Mouse (Mus musculus) heart, embryonic 15.5 days (tissue): ENCODE data around the gene Hsh2d. TPM values are rescaled to one million over a fixed set of nuclear protein-coding genes. Genes with fewer than 3 reads are reported as not detected.

Experiments
- ATAC-seq: fragments of 200-750 bp; cut with Nextera tagmentation; replicated peaks from 2 replicates; pipeline ENCODE4 v1.8.0; 2017; ENCODE audit warnings: low read depth, moderate TSS enrichment; ENCODE audit not compliant: insufficient number of reproducible peaks, insufficient read depth, low FRiP score
- H3K27ac ChIP-seq: fragments of 300-500 bp; sonication (generic); 2 replicates; pipeline ENCODE4 v1.5.1; 2015; ENCODE audit warnings: mild to moderate bottlenecking, inconsistent platforms
- H3K27me3 ChIP-seq: fragments of 300-500 bp; sonication (generic); 2 replicates; pipeline ENCODE4 v1.6.1; 2015; ENCODE audit warnings: inconsistent platforms
- H3K36me3 ChIP-seq: fragments of 300-500 bp; sonication (generic); 2 replicates; pipeline ENCODE4 v1.6.1; 2015; ENCODE audit warnings: mild to moderate bottlenecking, inconsistent platforms
- H3K4me1 ChIP-seq: fragments of 300-500 bp; sonication (generic); replicated peaks from 2 replicates; pipeline ENCODE4 v1.6.1; 2015; ENCODE audit warnings: inconsistent platforms
- H3K4me2 ChIP-seq: fragments of 300-500 bp; sonication (generic); 2 replicates; pipeline ENCODE4 v1.6.1; 2015; ENCODE audit warnings: inconsistent platforms, mild to moderate bottlenecking, moderate library complexity
- H3K4me3 ChIP-seq: fragments of 300-500 bp; sonication (generic); 2 replicates; pipeline ENCODE4 v1.5.1; 2015; ENCODE audit warnings: mild to moderate bottlenecking, inconsistent platforms
- H3K9ac ChIP-seq: fragments of 300-500 bp; sonication (generic); 2 replicates; pipeline ENCODE4 v1.6.1; 2015; ENCODE audit warnings: mild to moderate bottlenecking, inconsistent platforms
- H3K9me3 ChIP-seq: fragments of 300-500 bp; sonication (generic); replicated peaks from 2 replicates; pipeline ENCODE4 v1.6.1; 2016; ENCODE audit warnings: inconsistent platforms
- WGBS: fragments of 180-500 bp; shearing (Covaris S2); methylation state at CpG from one replicate; pipeline ENCODE4 v1.1.7; 2015; ENCODE audit warnings: mixed read lengths; 5-methylcytosine and 5-hydroxymethylcytosine counted together
- polyA plus RNA-seq: library from polyadenylated mRNA; unstranded; fragments of >200 nt; fragmentation: Nextera tagmentation; extraction: Ambion mirVana; gene quantifications from 2 replicates; pipeline ENCODE4 v1.2.1, GENCODE M21; 2015

Hsh2d gene
- 0.20 and 0.27 TPM in 2 replicates for polyA plus RNA-seq

- Histone ChIP-seq H3K9ac (no peak within 1 kb of the TSS), H3K9me3 (no peaks in the 10 kb centered on the region), H3K4me3 (no peak within 1 kb of the TSS), H3K27me3 (no peaks in the 10 kb centered on the region), H3K36me3 (no peaks in the 10 kb centered on the region), H3K4me2 (no peak within 1 kb of the TSS), H3K4me1 (no peaks in the 10 kb centered on the region), H3K27ac (no peak within 1 kb of the TSS)
- no peak for ATAC-seq
- 55% methylated on average over 12 of the region's 12 CpGs for WGBS
Measured at GRCm38 (mm10) chr8:72189417-72190214, at the start of gene Hsh2d. Hsh2d (plus strand) TSS chr8:72189638.

DNA sequence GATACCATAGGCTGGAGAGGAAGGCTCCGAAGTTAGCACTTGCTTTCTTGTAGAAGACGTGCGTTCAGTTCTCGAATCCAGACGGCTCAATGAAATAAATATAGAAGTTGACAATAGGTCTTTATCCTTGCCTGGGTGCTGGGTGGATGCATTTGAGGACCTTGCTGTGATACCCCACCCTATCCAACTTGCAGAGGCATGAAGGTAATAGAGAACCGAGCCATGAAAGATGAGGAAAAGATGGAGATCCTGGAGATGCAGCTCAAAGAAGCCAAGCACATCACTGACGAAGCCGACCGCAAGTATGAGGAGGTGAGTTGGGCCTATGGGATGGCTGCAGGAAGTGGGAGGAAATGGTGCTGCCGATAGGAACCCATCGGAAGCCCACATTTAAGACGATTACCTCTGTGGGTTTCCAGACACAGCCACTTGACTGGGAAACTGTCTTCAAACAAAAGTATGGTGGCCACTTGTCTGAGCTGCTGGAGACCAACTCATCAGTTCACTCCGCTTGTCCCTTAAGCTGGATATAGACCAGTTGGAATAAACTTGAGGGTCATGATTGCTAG, 46.1 kb upstream of the Hsh2d start:
- H3K9me3 ChIP-seq = no peaks in the 10 kb centered on the region
- no peaks in the 10 kb centered on the region for H3K27me3 ChIP-seq
- H3K9ac ChIP-seq = no peak overlapping the region
- no peak overlapping the region for H3K4me3 ChIP-seq
- WGBS = 85% methylated on average over 13 of the region's 13 CpGs
- no peak for ATAC-seq
- no peak overlapping the region for H3K4me2 ChIP-seq
- peaks cover 32% of the 10 kb centered on the region for H3K4me1 ChIP-seq
- H3K36me3 ChIP-seq = peaks cover 94% of the 10 kb centered on the region
- H3K27ac ChIP-seq = no peak overlapping the region

GRCm38 (mm10) chr8:72144345-72144975, 45.0 kb upstream of the Hsh2d start:
- Histone ChIP-seq H3K27me3 (no peaks in the 10 kb centered on the region), H3K27ac (no peak overlapping the region), H3K4me3 (no peak overlapping the region), H3K9ac (no peak overlapping the region), H3K9me3 (no peaks in the 10 kb centered on the region), H3K4me2 (no peak overlapping the region), H3K36me3 (peaks cover 92% of the 10 kb centered on the region), H3K4me1 (peaks cover 30% of the 10 kb centered on the region)
- 78% methylated on average over 5 of the region's 5 CpGs for WGBS
- no peak for ATAC-seq

DNA sequence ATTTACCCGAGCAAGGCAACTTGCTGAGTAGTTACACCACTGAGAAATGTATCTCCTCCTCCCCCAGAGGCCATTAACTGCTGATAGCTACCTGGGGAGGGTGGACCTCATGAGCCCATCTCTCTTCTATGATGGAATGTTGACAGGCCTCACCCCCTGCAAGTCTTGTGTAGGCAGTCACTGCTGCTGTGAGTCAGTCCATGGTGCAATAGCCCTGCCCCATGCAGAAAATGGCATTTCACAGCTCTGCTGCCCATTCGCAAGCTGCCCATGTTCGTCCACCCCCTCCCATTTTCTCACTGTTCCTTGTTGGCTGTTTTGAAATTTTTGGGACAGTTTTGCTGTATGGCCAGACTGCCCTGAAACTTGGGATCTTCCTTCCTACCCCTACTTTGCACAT, 43.9 kb upstream of the Hsh2d start:
- peaks cover 92% of the 10 kb centered on the region for H3K36me3 ChIP-seq
- ATAC-seq = no peak
- no peak overlapping the region for H3K9ac ChIP-seq
- H3K27me3 ChIP-seq = no peaks in the 10 kb centered on the region
- WGBS = 83% methylated on average over 3 of the region's 3 CpGs
- H3K4me1 ChIP-seq = peaks cover 30% of the 10 kb centered on the region
- no peaks in the 10 kb centered on the region for H3K9me3 ChIP-seq
- H3K4me3 ChIP-seq = no peak overlapping the region
- 0 out of 2 replicates have a peak overlapping the region, but pooled peaks have one; percentile 16 for H3K27ac ChIP-seq
- H3K4me2 ChIP-seq = no peak overlapping the region

GRCm38 (mm10) chr8:72146056-72146455, 43.4 kb upstream of the Hsh2d start:
- H3K4me2 ChIP-seq = no peak overlapping the region
- ATAC-seq = no peak
- H3K4me1 ChIP-seq = peaks cover 30% of the 10 kb centered on the region
- WGBS = 55% methylated on average over 1 of the region's 1 CpGs
- no peak overlapping the region for H3K4me3 ChIP-seq
- H3K36me3 ChIP-seq = peaks cover 93% of the 10 kb centered on the region
- H3K9me3 ChIP-seq = no peaks in the 10 kb centered on the region
- H3K27me3 ChIP-seq = no peaks in the 10 kb centered on the region
- no peak overlapping the region for H3K9ac ChIP-seq
- 0 out of 2 replicates have a peak overlapping the region, but pooled peaks have one; percentile 16 for H3K27ac ChIP-seq

DNA sequence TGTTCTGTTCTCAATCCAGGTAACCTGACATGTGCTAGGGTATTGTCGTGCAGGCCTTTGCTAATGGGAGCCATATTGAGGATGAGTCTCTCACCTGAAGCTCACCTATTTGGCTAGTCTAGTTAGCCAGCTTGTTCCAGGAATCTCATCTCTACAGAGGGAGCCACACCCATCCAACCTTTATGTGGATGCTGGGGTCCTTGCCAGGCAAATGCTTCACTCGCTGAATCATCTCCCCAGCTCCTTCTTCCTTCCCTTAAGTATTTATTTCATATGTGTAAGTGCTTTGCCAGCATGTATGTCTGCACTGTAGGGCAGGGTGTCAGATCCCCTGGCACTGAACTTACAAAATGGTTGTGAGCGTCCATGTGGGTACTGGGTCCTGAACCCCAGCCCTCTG, 42.9 kb upstream of the Hsh2d start:
- Histone ChIP-seq H3K36me3 (peaks cover 93% of the 10 kb centered on the region), H3K4me1 (peaks cover 30% of the 10 kb centered on the region), H3K27me3 (no peaks in the 10 kb centered on the region), H3K4me2 (no peak overlapping the region), H3K9ac (no peak overlapping the region), H3K27ac (peak overlapping the region; percentile 16), H3K9me3 (no peaks in the 10 kb centered on the region), H3K4me3 (no peak overlapping the region)
- WGBS = 76% methylated on average over 3 of the region's 3 CpGs
- ATAC-seq = no peak

DNA sequence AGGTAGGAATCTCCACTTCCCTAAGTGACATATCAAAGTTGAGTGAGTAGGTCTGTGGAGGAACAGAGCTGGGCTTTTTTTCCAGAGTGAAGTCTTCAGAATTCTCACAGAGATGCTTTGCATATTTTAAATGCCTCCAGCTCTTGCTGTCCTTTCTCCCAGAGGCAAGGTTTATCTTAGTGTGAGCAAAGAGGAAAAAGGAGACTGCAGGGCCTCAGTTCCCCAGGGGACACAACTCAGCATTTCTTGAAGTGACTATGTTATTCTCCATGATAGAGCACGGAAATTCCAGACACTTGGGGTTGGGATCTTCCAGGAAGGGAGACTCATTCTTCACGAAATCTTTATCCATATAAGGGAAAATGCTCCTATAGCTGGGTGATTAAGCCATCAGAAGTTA, 42.2 kb upstream of the Hsh2d start:
- H3K9ac ChIP-seq = no peak overlapping the region
- ATAC-seq = 0 out of 2 replicates have a peak, but pooled peaks have one; percentile 19

GRCm38 (mm10) chr8:72149056-72149455, 40.4 kb upstream of the Hsh2d start:
- Histone ChIP-seq H3K4me2 (no peak overlapping the region), H3K9me3 (no peaks in the 10 kb centered on the region), H3K27me3 (no peaks in the 10 kb centered on the region), H3K36me3 (peaks cover 88% of the 10 kb centered on the region), H3K4me3 (no peak overlapping the region), H3K9ac (no peak overlapping the region), H3K27ac (no peak overlapping the region), H3K4me1 (peaks cover 26% of the 10 kb centered on the region)
- ATAC-seq = no peak
- WGBS = 88% methylated on average over 1 of the region's 1 CpGs

More for the DNA sequence above, 42.2 kb upstream of the Hsh2d start:
- H3K27ac ChIP-seq = peak overlapping the region; percentile 16
- WGBS = 47% methylated on average over 2 of the region's 2 CpGs
- no peaks in the 10 kb centered on the region for H3K9me3 ChIP-seq
- H3K36me3 ChIP-seq = peaks cover 93% of the 10 kb centered on the region
- no peak overlapping the region for H3K4me2 ChIP-seq
- H3K4me1 ChIP-seq = peaks cover 30% of the 10 kb centered on the region
- H3K4me3 ChIP-seq = no peak overlapping the region
- no peaks in the 10 kb centered on the region for H3K27me3 ChIP-seq

- H3K4me3 ChIP-seq = no peak overlapping the region
- H3K36me3 ChIP-seq = peaks cover 67% of the 10 kb centered on the region
- 74% methylated on average over 3 of the region's 3 CpGs for WGBS
Measured at GRCm38 (mm10) chr8:72151418-72152078, 37.9 kb upstream of the Hsh2d start.

GRCm38 (mm10) chr8:72153382-72153781, 36.1 kb upstream of the Hsh2d start:
- no peaks in the 10 kb centered on the region for H3K9me3 ChIP-seq
- H3K36me3 ChIP-seq = peaks cover 50% of the 10 kb centered on the region
- H3K4me2 ChIP-seq = no peak overlapping the region
- H3K27ac ChIP-seq = no peak overlapping the region
- no peaks in the 10 kb centered on the region for H3K27me3 ChIP-seq
- ATAC-seq = no peak
- no peak overlapping the region for H3K9ac ChIP-seq
- no peaks in the 10 kb centered on the region for H3K4me1 ChIP-seq
- no peak overlapping the region for H3K4me3 ChIP-seq

More at GRCm38 (mm10) chr8:72151418-72152078, 37.9 kb upstream of the Hsh2d start:
- Histone ChIP-seq H3K27ac (no peak overlapping the region), H3K4me1 (peaks cover 10% of the 10 kb centered on the region), H3K9ac (no peak overlapping the region), H3K9me3 (no peaks in the 10 kb centered on the region), H3K4me2 (no peak overlapping the region), H3K27me3 (no peaks in the 10 kb centered on the region)
- no peak for ATAC-seq

DNA sequence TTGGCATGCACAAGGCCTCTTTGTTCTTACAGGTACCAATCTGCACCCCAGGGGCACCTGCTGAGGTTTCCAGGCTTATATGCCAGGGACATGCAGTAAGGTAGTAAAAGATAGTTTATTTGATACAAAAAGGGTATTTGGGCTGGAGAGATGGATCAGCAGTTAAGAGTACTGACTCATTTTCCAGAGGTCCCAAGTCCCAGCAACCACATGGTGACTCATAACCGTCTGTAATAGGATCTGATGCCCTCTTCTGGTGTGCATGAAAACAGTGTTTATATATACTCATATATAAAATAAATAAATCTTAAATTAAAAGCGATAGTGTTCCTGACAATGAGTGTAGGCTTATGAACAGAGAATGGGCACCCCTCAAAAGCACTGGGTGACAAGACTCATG, 31.3 kb upstream of the Hsh2d start:
- Histone ChIP-seq H3K9me3 (no peaks in the 10 kb centered on the region), H3K27ac (no peak overlapping the region)
- no peak for ATAC-seq

More for the DNA sequence above, 31.3 kb upstream of the Hsh2d start:
- Histone ChIP-seq H3K4me3 (no peak overlapping the region), H3K27me3 (no peaks in the 10 kb centered on the region), H3K4me1 (peaks cover 24% of the 10 kb centered on the region), H3K36me3 (peaks cover 6% of the 10 kb centered on the region), H3K9ac (no peak overlapping the region; the same call in 1 of the 2 replicates), H3K4me2 (no peak overlapping the region)
- WGBS = 90% methylated on average over 2 of the region's 2 CpGs
